Mouse (Mus musculus) myocyte (in vitro differentiated cells): Measurements from ENCODE around the gene Cd5. TPM values are rescaled to one million over a fixed set of nuclear protein-coding genes. Genes with fewer than 3 reads are reported as not detected.

Experiments
- H3K27me3 ChIP-seq: one replicate; pipeline ENCODE4 v1.6.1; 2011; ENCODE audit not compliant: control insufficient read depth, insufficient read depth, insufficient read length
- H3K36me3 ChIP-seq: one replicate; pipeline ENCODE4 v1.6.1; 2011; ENCODE audit not compliant: control insufficient read depth, insufficient read depth
- H3K4me2 ChIP-seq: one replicate; pipeline ENCODE4 v1.6.1; 2011; ENCODE audit warnings: low read depth, control low read depth
- H3K4me3 ChIP-seq: one replicate; pipeline ENCODE4 v1.5.1; 2011; ENCODE audit warnings: mild to moderate bottlenecking, control low read depth, moderate library complexity
- H3K79me2 ChIP-seq: one replicate; pipeline ENCODE4 v1.6.1; 2011; ENCODE audit not compliant: control insufficient read depth, insufficient read depth
- H3ac ChIP-seq: one replicate; pipeline ENCODE4 v1.6.1; 2011; ENCODE audit not compliant: control insufficient read depth, insufficient read length
- CEBPB ChIP-seq: IDR thresholded peaks from 2 replicates; pipeline ENCODE4 v1.6.1; 2011; ENCODE audit warnings: mild to moderate bottlenecking, moderate library complexity; ENCODE audit not compliant: poor library complexity, insufficient read depth, severe bottlenecking
- E2F4 ChIP-seq: IDR thresholded peaks from one replicate; pipeline ENCODE4 v1.6.1; 2011; ENCODE audit warnings: mild to moderate bottlenecking, control low read depth, moderate library complexity; ENCODE audit not compliant: insufficient read depth
- MAX ChIP-seq: IDR thresholded peaks from one replicate; pipeline ENCODE4 v1.6.1; 2011; ENCODE audit warnings: low read depth, mild to moderate bottlenecking, control low read depth
- MYOD1 ChIP-seq, 3 experiments: IDR thresholded peaks; one replicate each; pipeline ENCODE4 v1.6.1; 2011; ENCODE audit warnings: control low read depth in 2 of 3, low read depth in 2 of 3, mild to moderate bottlenecking in 2 of 3, moderate library complexity in 1 of 3; ENCODE audit not compliant: insufficient read length in 2 of 3, control insufficient read depth in 1 of 3
- MYOG ChIP-seq, 3 experiments: IDR thresholded peaks; one replicate each; pipeline ENCODE4 v1.6.1; 2011; ENCODE audit warnings: control low read depth in 2 of 3, low read depth in 2 of 3, mild to moderate bottlenecking in 2 of 3; ENCODE audit not compliant: insufficient read length in 2 of 3, control insufficient read depth in 1 of 3, insufficient read depth in 1 of 3
- POLR2A ChIP-seq: IDR thresholded peaks from one replicate; pipeline ENCODE4 v1.6.1; 2011; ENCODE audit warnings: low read depth, mild to moderate bottlenecking, control low read depth, moderate library complexity; ENCODE audit not compliant: insufficient read length
- POLR2AphosphoS2 ChIP-seq: IDR thresholded peaks from one replicate; pipeline ENCODE4 v1.6.1; 2011; ENCODE audit warnings: low read depth, control low read depth; ENCODE audit not compliant: insufficient read length
- REST ChIP-seq: IDR thresholded peaks from one replicate; pipeline ENCODE4 v1.6.1; 2011; ENCODE audit warnings: mild to moderate bottlenecking, control low read depth, moderate library complexity; ENCODE audit not compliant: insufficient read depth, insufficient read length
- SRF ChIP-seq: IDR thresholded peaks from one replicate; pipeline ENCODE4 v1.6.1; 2011; ENCODE audit warnings: low read depth; ENCODE audit not compliant: control insufficient read depth, insufficient read length
- TCF12 ChIP-seq: IDR thresholded peaks from one replicate; pipeline ENCODE4 v1.6.1; 2011; ENCODE audit warnings: mild to moderate bottlenecking, control low read depth; ENCODE audit not compliant: poor library complexity, insufficient read depth, severe bottlenecking
- TCF3 ChIP-seq: IDR thresholded peaks from one replicate; pipeline ENCODE4 v1.6.1; 2011; ENCODE audit warnings: low read depth, control low read depth; ENCODE audit not compliant: insufficient read length
- USF1 ChIP-seq: IDR thresholded peaks from one replicate; pipeline ENCODE4 v1.6.1; 2011; ENCODE audit warnings: low read depth, mild to moderate bottlenecking, control low read depth, moderate library complexity
- polyA plus RNA-seq: library from polyadenylated mRNA; unstranded; fragments of >200 nt; fragmentation: generic; extraction: Trizol; gene quantifications from one replicate; pipeline ENCODE4 v1.2.1, GENCODE M21; 2012; ENCODE audit warnings: missing spikeins

Gene Cd5
- polyA plus RNA-seq, 1 experiment: not detected

DNA sequence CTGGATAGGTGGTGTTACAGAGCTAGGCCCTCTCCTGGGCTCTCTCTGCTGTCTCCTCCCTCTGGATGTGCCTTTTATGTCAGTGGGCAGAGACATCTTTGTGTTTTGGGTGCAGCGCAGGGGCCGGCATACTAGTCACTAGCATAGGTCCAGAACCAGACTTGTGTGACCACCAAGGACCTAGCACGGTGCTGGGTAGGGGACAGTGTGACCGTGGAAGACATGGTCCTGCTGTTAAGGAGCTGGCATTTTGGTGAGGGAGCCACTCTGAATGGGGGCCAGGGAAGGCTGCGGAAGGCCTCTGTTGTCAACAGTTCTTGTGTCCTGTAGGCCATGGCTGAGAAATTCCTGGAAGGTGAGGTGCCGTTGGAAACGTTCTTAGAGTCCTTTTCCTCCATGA is 26.6 kb downstream of the Cd5 start:
- TF ChIP-seq REST (no peak), TCF12 (no peak), TCF3 (no peak), MAX (no peak), MYOD1 (IDR thresholded peaks at IDR 0.05; ENCODE audit: control insufficient read depth in 1 of 3, insufficient read length in 2 of 3, low read depth in 2 of 3) (no peak), E2F4 (no peak), USF1 (no peak), CEBPB (no peak), MYOG (IDR thresholded peaks at IDR 0.05; ENCODE audit: control insufficient read depth in 1 of 3, insufficient read depth in 1 of 3, insufficient read length in 2 of 3, low read depth in 2 of 3) (no peak), POLR2A (no peak), POLR2AphosphoS2 (no peak), SRF (no peak)
- peaks cover 17% of the 10 kb centered on the region for H3K36me3 ChIP-seq
- H3K79me2 ChIP-seq: no peaks in the 10 kb centered on the region
- no peak overlapping the region for H3K4me2 ChIP-seq
- no peaks in the 10 kb centered on the region for H3K27me3 ChIP-seq
- H3ac ChIP-seq: no peak overlapping the region
- no peak overlapping the region for H3K4me3 ChIP-seq

DNA sequence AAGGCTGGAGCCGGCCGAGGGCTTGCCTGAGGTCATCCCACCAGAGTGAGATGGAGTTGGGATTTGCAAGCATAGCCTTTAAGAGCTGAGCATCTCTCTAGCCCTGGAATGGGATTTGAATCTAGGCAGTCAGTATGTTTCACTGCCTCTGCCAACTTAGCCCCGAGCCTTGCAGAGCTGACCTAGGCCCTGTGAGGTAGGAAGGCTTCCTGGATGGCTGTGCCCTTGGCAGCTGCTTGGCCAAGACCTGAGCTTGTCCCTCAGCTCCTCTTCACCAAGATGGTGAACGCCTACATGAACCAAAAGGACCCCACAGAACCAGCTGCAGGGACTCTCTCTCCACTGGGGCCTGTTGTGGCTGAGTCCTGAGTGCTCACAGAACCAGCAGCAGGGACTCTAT is 28.1 kb downstream of the Cd5 start:
- Histone ChIP-seq H3K79me2 (no peaks in the 10 kb centered on the region), H3K4me2 (no peak overlapping the region), H3K27me3 (no peaks in the 10 kb centered on the region), H3K4me3 (no peak overlapping the region), H3K36me3 (peaks cover 17% of the 10 kb centered on the region), H3ac (no peak overlapping the region)
- TF ChIP-seq POLR2A (no peak), TCF3 (no peak), CEBPB (no peak), SRF (no peak), POLR2AphosphoS2 (no peak), TCF12 (no peak), E2F4 (no peak), MAX (no peak), MYOD1 (IDR thresholded peaks at IDR 0.05; ENCODE audit: control insufficient read depth in 1 of 3, insufficient read length in 2 of 3, low read depth in 2 of 3) (no peak), USF1 (no peak), REST (no peak), MYOG (IDR thresholded peaks at IDR 0.05; ENCODE audit: control insufficient read depth in 1 of 3, insufficient read depth in 1 of 3, insufficient read length in 2 of 3, low read depth in 2 of 3) (no peak)

- Histone ChIP-seq H3ac (no peak overlapping the region), H3K4me3 (no peak overlapping the region), H3K79me2 (peaks cover 6% of the 10 kb centered on the region), H3K4me2 (no peak overlapping the region), H3K36me3 (peaks cover 17% of the 10 kb centered on the region), H3K27me3 (no peaks in the 10 kb centered on the region)
- TF ChIP-seq MYOD1 (IDR thresholded peaks at IDR 0.05; ENCODE audit: control insufficient read depth in 1 of 3, insufficient read length in 2 of 3, low read depth in 2 of 3) (no peak), USF1 (no peak), TCF3 (no peak), REST (no peak), E2F4 (no peak), MYOG (IDR thresholded peaks at IDR 0.05; ENCODE audit: control insufficient read depth in 1 of 3, insufficient read depth in 1 of 3, insufficient read length in 2 of 3, low read depth in 2 of 3) (no peak), MAX (no peak), SRF (no peak), CEBPB (no peak), TCF12 (no peak), POLR2A (no peak), POLR2AphosphoS2 (no peak)
Measured at GRCm38 (mm10) chr19:10710088-10710511, 28.7 kb downstream of the Cd5 start.

DNA sequence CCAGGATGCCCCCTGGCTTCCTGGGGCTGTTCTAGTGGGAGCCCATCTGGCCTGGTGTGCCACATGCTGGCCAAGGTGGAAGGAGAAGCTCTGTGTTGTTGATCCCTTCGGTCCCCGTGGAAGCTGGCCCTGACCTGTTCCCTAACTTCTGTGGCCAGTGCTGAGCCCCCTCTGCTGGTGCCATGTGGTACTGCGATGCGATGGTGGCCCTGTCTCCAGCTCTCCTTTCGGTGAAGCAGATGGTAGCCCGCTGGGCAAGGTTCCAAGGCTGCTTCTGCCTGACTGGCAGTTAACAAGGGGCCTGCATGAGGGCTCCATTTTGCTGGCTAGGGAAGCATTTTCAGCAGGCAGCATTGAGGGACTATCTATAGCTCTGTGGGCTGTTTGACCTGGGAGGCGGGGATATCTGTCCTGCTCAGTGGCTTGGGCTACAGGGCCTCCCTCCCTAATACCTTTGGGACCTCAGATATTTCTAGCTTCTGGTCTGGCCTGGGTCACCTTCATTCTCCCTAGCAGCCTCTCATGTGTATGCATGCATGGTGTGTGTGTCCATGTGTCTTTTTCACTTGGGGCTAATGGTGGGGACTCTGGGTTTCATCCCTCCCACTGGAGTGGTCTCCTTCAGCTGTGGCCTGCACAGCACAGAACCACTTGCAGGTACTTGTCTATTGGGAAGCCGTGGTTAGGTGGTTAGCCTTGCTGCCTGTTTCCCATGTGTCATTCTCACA is 29.3 kb downstream of the Cd5 start:
- Histone ChIP-seq H3K4me2 (no peak overlapping the region), H3K36me3 (peaks cover 17% of the 10 kb centered on the region), H3K4me3 (no peak overlapping the region), H3K79me2 (peaks cover 11% of the 10 kb centered on the region), H3K27me3 (no peaks in the 10 kb centered on the region), H3ac (no peak overlapping the region)
- TF ChIP-seq MYOG (IDR thresholded peaks at IDR 0.05; ENCODE audit: control insufficient read depth in 1 of 3, insufficient read depth in 1 of 3, insufficient read length in 2 of 3, low read depth in 2 of 3) (peak in 1 of 3 experiments; percentile 48), MYOD1 (IDR thresholded peaks at IDR 0.05; ENCODE audit: control insufficient read depth in 1 of 3, insufficient read length in 2 of 3, low read depth in 2 of 3) (no peak), SRF (no peak)

DNA sequence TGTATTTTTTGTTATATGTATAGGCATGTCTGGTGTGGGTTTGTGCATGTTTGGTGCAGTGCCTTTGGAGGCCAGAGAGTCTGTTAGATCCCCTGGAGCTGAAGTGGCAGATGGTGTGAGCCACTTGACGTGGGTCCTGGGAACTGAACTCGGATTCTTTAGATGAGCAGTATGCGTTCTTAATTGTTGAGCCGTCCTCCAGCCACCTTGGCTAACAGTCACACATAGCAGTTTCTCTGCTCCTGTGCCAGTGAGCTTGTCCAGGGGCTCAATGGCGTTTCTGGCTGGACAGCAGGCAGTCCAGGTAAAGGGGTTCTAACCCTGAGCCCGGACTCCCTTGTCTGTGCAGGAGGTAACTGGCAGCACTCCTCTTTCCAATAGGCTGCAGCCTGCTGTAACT is 29.9 kb downstream of the Cd5 start:
- H3K27me3 ChIP-seq: no peaks in the 10 kb centered on the region
- peaks cover 17% of the 10 kb centered on the region for H3K36me3 ChIP-seq
- H3K4me3 ChIP-seq: no peak overlapping the region
- no peak overlapping the region for H3ac ChIP-seq
- TF ChIP-seq REST (no peak), SRF (no peak), POLR2A (no peak), E2F4 (no peak), MYOG (IDR thresholded peaks at IDR 0.05; ENCODE audit: control insufficient read depth in 1 of 3, insufficient read depth in 1 of 3, insufficient read length in 2 of 3, low read depth in 2 of 3) (no peak), USF1 (no peak), TCF12 (no peak), MYOD1 (IDR thresholded peaks at IDR 0.05; ENCODE audit: control insufficient read depth in 1 of 3, insufficient read length in 2 of 3, low read depth in 2 of 3) (no peak), CEBPB (no peak), MAX (no peak), POLR2AphosphoS2 (no peak), TCF3 (no peak)
- no peak overlapping the region for H3K4me2 ChIP-seq
- H3K79me2 ChIP-seq: peaks cover 17% of the 10 kb centered on the region
